8 mouse cellular contexts compared by ENCODE assay signal in genomic region chr10:106470533-106471205, GRCm38 (mm10). TPM values are rescaled to one million over a fixed set of nuclear protein-coding genes. Genes with fewer than 3 reads are reported as not detected.
A peak's percentile ranks its signal among the peaks of the same experiment; 100 is the strongest.
DNase-seq lines count a peak whose midpoint lies in the region; ATAC-seq and TF ChIP-seq lines count a peak whose summit lies in the region.
"Had no signal": no experiment of that assay in that cellular context is flagged by ENCODE, and none has a peak within 500 bp of the region (broad histone marks: within the 10 kb centered on the region; RNA-seq: fewer than 3 reads in every experiment).

No protein-coding gene starts in this region.

- no peak for DNase-seq in lung, adult 2 months
- DNase-seq in lung, postnatal 36 days, result no peak
- DNase-seq in cerebellum, postnatal 14 days, result peak; percentile 33 to 49
- DNase-seq in heart, postnatal 0 days (ENCODE audit: low spot score), result no peak
- DNase-seq in gastrocnemius, adult 18-20 months (ENCODE audit: low spot score), result no peak
- no peak for DNase-seq in left cerebral cortex, postnatal 10 days (ENCODE audit: extremely low spot score in 1 of 2, low spot score in 2 of 2)

- TF ChIP-seq POLR2A in lung, adult 2 months (IDR thresholded peaks at IDR 0.05; ENCODE audit: borderline replicate concordance, extremely low read depth, low read depth, low read length), result no peak

- 13% methylated on average over 18 of the region's 18 CpGs for WGBS in lung, adult 2 months
- WGBS in heart, postnatal 0 days, result 12% methylated on average over 18 of the region's 18 CpGs
- WGBS in midbrain, embryonic 12.5 days, result 10% methylated on average over 17 of the region's 18 CpGs

- no peaks in the 10 kb centered on the region for H3K36me3 ChIP-seq in heart, postnatal 0 days (replicated peaks; ENCODE audit: control insufficient read depth, insufficient read depth, low read length)
- H3K36me3 ChIP-seq in midbrain, embryonic 12.5 days, result no peaks in the 10 kb centered on the region

- peak overlapping the region; percentile 48 for H3K4me3 ChIP-seq in lung, adult 2 months (replicated peaks; ENCODE audit: extremely low read depth, low read depth, low read length)
- peak overlapping the region; percentile 48 for H3K4me3 ChIP-seq in heart, postnatal 0 days (ENCODE audit: low read depth, low read length)
- H3K4me3 ChIP-seq in midbrain, embryonic 12.5 days, result peak overlapping the region; percentile 57

- intact Hi-C loops in left cerebral cortex, postnatal 10 days (cut with DNase I), result loop anchor here (2.0 to 5.0 kb wide), 2 partner anchors 114 to 603 kb away; no protein-coding TSS in a partner anchor

- no peak for ATAC-seq in heart, postnatal 0 days (ENCODE audit: insufficient read depth, low read depth)
- peak; percentile 52 for ATAC-seq in midbrain, embryonic 12.5 days (ENCODE audit: low FRiP score, low read depth)

- peaks cover 5% of the 10 kb centered on the region; the same call in 1 of the 2 replicates for H3K27me3 ChIP-seq in heart, postnatal 0 days (ENCODE audit: control insufficient read depth, insufficient read depth, low read length)
- 0 out of 2 replicates have a peak, but pooled peaks cover 3% of the 10 kb centered on the region for H3K27me3 ChIP-seq in midbrain, embryonic 12.5 days

- no peak overlapping the region for H3K9ac ChIP-seq in heart, postnatal 0 days (replicated peaks; ENCODE audit: low read depth, low read length)
- H3K9ac ChIP-seq in midbrain, embryonic 12.5 days (replicated peaks), result peak overlapping the region; percentile 66

- no peaks in the 10 kb centered on the region for H3K9me3 ChIP-seq in heart, postnatal 0 days (replicated peaks; ENCODE audit: control insufficient read depth, low read length)
- H3K9me3 ChIP-seq in midbrain, embryonic 12.5 days, result no peaks in the 10 kb centered on the region

- H3K4me1 ChIP-seq in lung, adult 2 months (ENCODE audit: control insufficient read depth, insufficient read depth, low read length), result 0 out of 2 replicates have a peak, but pooled peaks cover 2% of the 10 kb centered on the region
- H3K4me1 ChIP-seq in heart, postnatal 0 days (ENCODE audit: control insufficient read depth, insufficient read depth), result peaks cover 8% of the 10 kb centered on the region; the same call in 1 of the 2 replicates
- 0 out of 2 replicates have a peak, but pooled peaks cover 3% of the 10 kb centered on the region for H3K4me1 ChIP-seq in midbrain, embryonic 12.5 days

- no peak overlapping the region for H3K27ac ChIP-seq in heart, postnatal 0 days (ENCODE audit: low read depth)
- peak overlapping the region; percentile 79 for H3K27ac ChIP-seq in midbrain, embryonic 12.5 days (replicated peaks)
- H3K27ac ChIP-seq: macrophage had no signal

- H3K4me2 ChIP-seq in heart, postnatal 0 days (ENCODE audit: low read depth, low read length), result peak overlapping the region; percentile 63
- peak overlapping the region; percentile 69 for H3K4me2 ChIP-seq in midbrain, embryonic 12.5 days (replicated peaks)

- TF ChIP-seq CTCF in lung, adult 2 months (IDR thresholded peaks at IDR 0.05; ENCODE audit: insufficient read depth, low read length), result no peak
- no peak for TF ChIP-seq CTCF in heart, postnatal 0 days (IDR thresholded peaks at IDR 0.05; ENCODE audit: low read depth)

- TF ChIP-seq EP300 in heart, postnatal 0 days (IDR thresholded peaks at IDR 0.05; ENCODE audit: low read depth), result no peak

RNA-seq across cellular contexts. Expression of gene Ppfia2, which starts 0.5 kb away (rescaled TPM):
- polyA plus RNA-seq in lung, adult 2 months (2012; rRNA removed), result 0.05 and 0.14 TPM in 2 replicates
- 2.2 TPM in 1 of 2 replicates, not detected in the other for total RNA-seq in heart, postnatal 0 days (2014; rRNA removed; ENCODE audit: low replicate concordance)
- polyA plus RNA-seq in heart, postnatal 0 days (2015; fragmentation: Nextera tagmentation; extraction: Ambion mirVana), result 0.19 and 0.20 TPM in 2 replicates
- polyA plus RNA-seq in midbrain, embryonic 12.5 days (2016; fragmentation: Nextera tagmentation; extraction: Ambion mirVana), result 10.1 and 12.3 TPM in 2 replicates
- under 1 TPM; 0.07 to 0.24 TPM for total RNA-seq in gastrocnemius, adult 18-20 months (2021)
- total RNA-seq in left cerebral cortex, postnatal 10 days (2021), result 100 to 1,000 TPM in 1 of 2 experiments, 10 to 100 TPM in 1; 89.5 to 100 TPM
- polyA plus RNA-seq: macrophage had no signal

Comparison
In these comparisons a context has a peak if more than half of its experiments do, and no peak if none do; other contexts are left out.
1. DNase-seq: peak in cerebellum, postnatal 14 days (2 of 2); none in lung, adult 2 months (single experiment), lung, postnatal 36 days (single experiment), heart, postnatal 0 days (single experiment), gastrocnemius, adult 18-20 months (single experiment) and left cerebral cortex, postnatal 10 days (0 of 2).
2. RNA of gene Ppfia2, which starts 0.5 kb away (total RNA-seq): 89.5 to 100 TPM in left cerebral cortex, postnatal 10 days; 2.2 TPM in heart, postnatal 0 days and 0.07 to 0.24 TPM in gastrocnemius, adult 18-20 months; every median in the first group is over 10 times any median in the second.
3. Peak in every context shown above with its lines, with median percentiles within 50 percentile points of each other: H3K4me3 ChIP-seq.